Mouse (Mus musculus) embryonic facial prominence, embryonic 12.5 days (tissue): ENCODE results near the gene Ppp1r12a. TPM values are rescaled to one million over a fixed set of nuclear protein-coding genes. Genes with fewer than 3 reads are reported as not detected.

Experiments used
- ATAC-seq: fragments of 200-750 bp; cut with Nextera tagmentation; 2 replicates; pipeline ENCODE4 v1.8.0; 2017; ENCODE audit not compliant: insufficient number of reproducible peaks, insufficient read depth, low FRiP score, low TSS enrichment
- H3K27ac ChIP-seq: fragments of 300-500 bp; sonication (generic); 2 replicates; pipeline ENCODE4 v1.5.1; 2016; ENCODE audit warnings: mild to moderate bottlenecking
- H3K27me3 ChIP-seq: fragments of 300-500 bp; sonication (generic); 2 replicates; pipeline ENCODE4 v1.6.1; 2016; ENCODE audit warnings: mild to moderate bottlenecking, moderate library complexity
- H3K36me3 ChIP-seq: fragments of 300-500 bp; sonication (generic); 2 replicates; pipeline ENCODE4 v1.6.1; 2016; ENCODE audit warnings: mild to moderate bottlenecking
- H3K4me1 ChIP-seq: fragments of 300-500 bp; sonication (generic); 2 replicates; pipeline ENCODE4 v1.6.1; 2016
- H3K4me2 ChIP-seq: fragments of 300-500 bp; sonication (generic); replicated peaks from 2 replicates; pipeline ENCODE4 v1.6.1; 2016; ENCODE audit warnings: mild to moderate bottlenecking, moderate library complexity
- H3K4me3 ChIP-seq: fragments of 300-500 bp; sonication (generic); 2 replicates; pipeline ENCODE4 v1.5.1; 2016; ENCODE audit warnings: mild to moderate bottlenecking
- H3K9ac ChIP-seq: fragments of 300-500 bp; sonication (generic); 2 replicates; pipeline ENCODE4 v1.6.1; 2016; ENCODE audit warnings: mild to moderate bottlenecking, moderate library complexity
- H3K9me3 ChIP-seq: fragments of 300-500 bp; sonication (generic); 2 replicates; pipeline ENCODE4 v1.6.1; 2016; ENCODE audit warnings: mild to moderate bottlenecking, moderate library complexity
- WGBS: fragments of 180-500 bp; shearing (Covaris S2); methylation state at CpG from one replicate; pipeline ENCODE4 v1.1.7; 2016; 5-methylcytosine and 5-hydroxymethylcytosine counted together
- polyA plus RNA-seq: library from polyadenylated mRNA; unstranded; fragments of >200 nt; fragmentation: Nextera tagmentation; extraction: Ambion mirVana; gene quantifications from 2 replicates; pipeline ENCODE4 v1.2.1, GENCODE M21; 2016

Gene Ppp1r12a
- polyA plus RNA-seq, 1 experiment from 2014 or later = 85.8 TPM

DNA sequence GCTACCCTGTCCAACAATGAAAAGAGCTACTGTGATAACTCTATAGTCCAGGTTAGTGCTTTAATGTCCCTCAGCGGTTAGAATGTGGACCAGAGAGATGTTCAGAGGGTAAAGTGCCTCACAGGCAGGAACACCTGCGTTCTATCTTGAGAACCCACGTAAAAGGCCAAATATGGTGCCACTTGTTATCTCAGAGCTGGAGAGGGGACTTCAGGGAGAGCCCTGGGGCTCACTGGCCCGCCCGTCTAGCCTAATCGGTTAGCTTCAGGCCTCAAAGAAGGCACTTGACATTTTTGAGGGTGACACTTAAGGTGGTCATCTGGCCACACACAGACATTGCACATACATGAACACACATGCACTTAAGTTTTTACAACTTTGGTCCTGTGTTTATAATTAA is 120.4 kb downstream of the Ppp1r12a start:
- Histone ChIP-seq H3K9me3 (no peaks in the 10 kb centered on the region), H3K36me3 (peaks cover 18% of the 10 kb centered on the region), H3K4me3 (no peak overlapping the region), H3K27me3 (no peaks in the 10 kb centered on the region), H3K9ac (no peak overlapping the region), H3K4me1 (no peaks in the 10 kb centered on the region), H3K27ac (no peak overlapping the region), H3K4me2 (no peak overlapping the region)
- 94% methylated on average over 6 of the region's 6 CpGs for WGBS
- ATAC-seq = no peak

DNA sequence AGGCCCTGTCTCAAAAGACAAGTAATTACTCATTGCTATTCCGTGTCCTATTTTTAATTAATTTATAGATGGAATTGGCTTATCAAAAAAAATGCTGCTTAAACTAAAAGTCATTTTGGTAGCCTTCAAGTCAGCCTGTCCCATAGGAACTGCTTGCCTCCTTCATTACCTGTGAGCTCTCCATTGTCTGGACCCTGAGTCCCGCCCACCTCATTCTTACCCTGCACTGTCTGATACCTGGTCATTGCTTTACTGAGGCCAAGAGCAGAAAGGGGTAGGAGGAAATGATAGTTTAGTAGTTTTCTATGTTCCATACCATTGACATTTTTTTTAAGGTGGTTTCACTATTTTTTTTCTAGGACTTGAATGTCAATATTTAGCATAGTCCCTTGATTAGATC is 121.4 kb downstream of the Ppp1r12a start:
- Histone ChIP-seq H3K4me2 (no peak overlapping the region), H3K9me3 (no peaks in the 10 kb centered on the region), H3K27ac (no peak overlapping the region), H3K4me1 (no peaks in the 10 kb centered on the region), H3K9ac (no peak overlapping the region), H3K4me3 (no peak overlapping the region), H3K36me3 (peaks cover 13% of the 10 kb centered on the region), H3K27me3 (no peaks in the 10 kb centered on the region)
- no peak for ATAC-seq
- WGBS = 92% methylated on average over 2 of the region's 2 CpGs

GRCm38 (mm10) chr10:108283837-108284236 is 121.8 kb downstream of the Ppp1r12a start:
- Histone ChIP-seq H3K27ac (no peak overlapping the region), H3K4me1 (no peaks in the 10 kb centered on the region), H3K27me3 (no peaks in the 10 kb centered on the region), H3K9me3 (no peaks in the 10 kb centered on the region), H3K4me3 (no peak overlapping the region), H3K36me3 (peaks cover 13% of the 10 kb centered on the region), H3K4me2 (no peak overlapping the region), H3K9ac (no peak overlapping the region)
- ATAC-seq = no peak
- 92% methylated on average over 4 of the region's 4 CpGs for WGBS

GRCm38 (mm10) chr10:108284445-108284844 is 122.5 kb downstream of the Ppp1r12a start:
- Histone ChIP-seq H3K4me3 (no peak overlapping the region), H3K9me3 (no peaks in the 10 kb centered on the region), H3K4me2 (no peak overlapping the region), H3K36me3 (peaks cover 13% of the 10 kb centered on the region), H3K27me3 (no peaks in the 10 kb centered on the region), H3K4me1 (no peaks in the 10 kb centered on the region), H3K27ac (no peak overlapping the region), H3K9ac (no peak overlapping the region)
- ATAC-seq = no peak
- WGBS = 91% methylated on average over 4 of the region's 4 CpGs

DNA sequence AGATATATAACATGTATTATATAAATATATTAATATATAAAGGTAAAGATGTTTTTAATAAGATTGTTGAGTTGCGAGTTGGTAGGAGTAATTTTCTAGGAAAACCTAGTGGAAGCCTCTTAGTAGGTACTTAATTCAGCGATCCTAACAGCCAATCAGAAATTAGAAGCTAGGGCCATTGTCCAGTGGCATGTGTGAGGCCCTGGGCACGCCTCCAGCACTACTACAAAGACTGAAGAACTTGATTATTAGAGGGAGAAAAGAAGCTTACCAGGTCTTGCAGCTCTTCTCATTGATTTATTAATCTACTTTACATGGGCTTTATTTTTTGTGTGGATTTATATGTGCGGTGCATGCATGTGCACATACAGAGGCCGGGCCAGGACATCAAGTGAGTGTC is 123.0 kb downstream of the Ppp1r12a start:
- 89% methylated on average over 5 of the region's 5 CpGs for WGBS
- no peak for ATAC-seq
- no peaks in the 10 kb centered on the region for H3K9me3 ChIP-seq

DNA sequence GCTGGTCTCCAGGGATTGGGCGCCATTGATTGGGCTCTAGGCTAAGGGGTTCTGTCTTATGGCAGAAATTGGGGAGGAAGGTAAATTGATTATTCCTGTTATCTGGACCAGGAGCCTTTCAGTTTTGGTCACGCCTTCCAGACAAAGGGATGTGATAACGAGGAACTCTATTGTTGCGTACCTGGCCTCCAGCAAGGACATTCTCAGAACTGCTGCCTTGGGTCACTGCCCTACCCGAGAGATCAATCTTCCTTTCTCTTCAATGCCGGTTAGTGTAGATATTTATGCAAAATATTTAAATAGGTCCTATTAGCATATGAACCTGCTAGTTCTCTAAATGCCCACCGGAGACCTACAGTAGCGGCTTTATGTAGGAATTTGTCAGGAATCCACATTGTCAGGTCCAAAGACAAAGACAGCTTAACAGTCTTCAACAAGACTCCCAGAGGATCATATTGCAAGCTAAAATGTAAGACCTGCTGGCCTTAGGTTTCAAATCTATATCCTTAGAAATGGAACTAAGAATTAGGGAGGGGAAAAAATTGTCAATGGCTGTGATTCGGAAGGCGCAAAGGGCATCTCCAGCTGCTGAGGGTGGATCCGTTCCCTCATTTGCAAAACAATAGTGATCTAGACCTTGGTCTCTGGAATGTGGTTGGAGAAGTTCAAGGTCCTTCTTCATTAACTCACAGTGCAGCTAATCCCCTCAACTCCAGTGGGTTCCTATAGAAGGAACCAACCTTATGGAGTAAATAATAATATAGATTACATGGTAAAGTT is 124.9 kb downstream of the Ppp1r12a start:
- Histone ChIP-seq H3K36me3 (no peaks in the 10 kb centered on the region), H3K27ac (no peak overlapping the region), H3K9me3 (no peaks in the 10 kb centered on the region), H3K4me1 (no peaks in the 10 kb centered on the region), H3K27me3 (no peaks in the 10 kb centered on the region), H3K4me3 (no peak overlapping the region), H3K9ac (no peak overlapping the region), H3K4me2 (no peak overlapping the region)
- no peak for ATAC-seq
- WGBS = 75% methylated on average over 11 of the region's 11 CpGs

More for the DNA sequence above, 123.0 kb downstream of the Ppp1r12a start:
- no peak overlapping the region for H3K9ac ChIP-seq
- H3K4me1 ChIP-seq = no peaks in the 10 kb centered on the region
- no peaks in the 10 kb centered on the region for H3K27me3 ChIP-seq
- peaks cover 9% of the 10 kb centered on the region for H3K36me3 ChIP-seq
- H3K4me3 ChIP-seq = no peak overlapping the region
- no peak overlapping the region for H3K4me2 ChIP-seq
- no peak overlapping the region for H3K27ac ChIP-seq

- H3K27ac ChIP-seq = no peak overlapping the region
- no peak overlapping the region for H3K4me3 ChIP-seq
- no peak for ATAC-seq
- H3K27me3 ChIP-seq = no peaks in the 10 kb centered on the region
- no peak overlapping the region for H3K9ac ChIP-seq
- no peaks in the 10 kb centered on the region for H3K36me3 ChIP-seq
- H3K4me2 ChIP-seq = no peak overlapping the region
- no peaks in the 10 kb centered on the region for H3K9me3 ChIP-seq
- 83% methylated on average over 4 of the region's 4 CpGs for WGBS
- H3K4me1 ChIP-seq = no peaks in the 10 kb centered on the region
Observed at GRCm38 (mm10) chr10:108287438-108287801, 125.4 kb downstream of the Ppp1r12a start.

DNA sequence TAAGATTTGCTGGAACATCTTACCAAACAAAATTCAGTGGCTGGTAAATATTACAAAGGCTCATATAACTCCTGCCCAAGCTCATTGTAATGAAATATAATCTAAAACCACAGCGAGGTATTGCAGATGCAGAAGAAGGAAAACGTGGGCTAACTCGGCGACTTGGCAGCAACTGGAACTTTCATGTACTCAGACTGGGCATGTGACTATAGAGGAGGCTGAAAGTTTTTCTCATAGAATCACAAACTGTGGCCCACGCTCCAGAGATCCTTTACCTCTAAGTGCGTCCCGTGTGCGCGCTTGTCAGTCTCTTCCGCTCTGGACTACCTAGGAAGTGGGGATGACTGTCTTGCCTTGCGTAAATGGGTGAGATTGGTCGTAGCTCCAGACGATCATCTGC is 128.1 kb downstream of the Ppp1r12a start:
- H3K4me1 ChIP-seq = no peaks in the 10 kb centered on the region

DNA sequence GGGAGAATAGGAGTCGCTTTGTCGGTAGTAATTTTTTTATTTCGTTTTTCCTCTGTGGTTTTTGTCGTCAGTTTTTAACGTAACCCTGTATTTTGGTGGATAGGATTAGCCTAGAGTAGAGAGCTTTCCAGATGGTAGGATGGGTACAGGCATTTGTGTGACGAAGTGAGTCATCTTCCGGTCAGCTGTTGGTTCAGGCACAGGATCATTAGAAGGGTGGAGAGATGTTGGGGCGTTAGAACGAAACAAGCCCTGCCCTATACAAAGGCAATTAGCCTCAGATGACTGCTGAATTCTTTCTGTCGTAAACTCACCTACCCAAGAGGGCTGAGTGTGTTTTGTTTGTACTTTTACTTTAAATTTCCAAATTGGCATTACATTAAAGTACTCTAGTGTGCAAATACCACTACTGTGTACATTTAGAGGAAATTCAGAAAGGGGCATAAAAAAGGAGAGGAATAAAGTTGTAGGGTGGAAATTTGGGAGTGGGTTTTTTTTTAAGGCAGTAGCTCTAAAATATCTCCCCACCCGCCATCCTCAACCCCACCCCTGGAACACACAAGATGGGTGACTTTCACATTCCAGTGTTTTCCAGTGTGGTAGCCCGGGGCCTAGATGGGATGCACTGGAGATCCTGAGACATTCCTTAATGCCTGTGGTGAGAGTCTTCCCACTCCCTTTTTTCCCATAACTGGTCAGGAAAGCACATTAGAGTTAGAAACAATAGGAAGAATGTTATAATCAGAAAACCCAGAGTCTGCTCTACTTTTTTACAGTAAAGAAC is 129.9 kb downstream of the Ppp1r12a start:
- H3K36me3 ChIP-seq = no peaks in the 10 kb centered on the region
- 82% methylated on average over 12 of the region's 12 CpGs for WGBS
- no peak for ATAC-seq
- H3K4me2 ChIP-seq = no peak overlapping the region
- H3K4me1 ChIP-seq = no peaks in the 10 kb centered on the region
- H3K4me3 ChIP-seq = no peak overlapping the region
- H3K9me3 ChIP-seq = no peaks in the 10 kb centered on the region
- H3K27me3 ChIP-seq = no peaks in the 10 kb centered on the region
- no peak overlapping the region for H3K9ac ChIP-seq
- no peak overlapping the region for H3K27ac ChIP-seq

More for the DNA sequence above, 128.1 kb downstream of the Ppp1r12a start:
- 94% methylated on average over 13 of the region's 13 CpGs for WGBS
- no peak for ATAC-seq
- H3K4me2 ChIP-seq = no peak overlapping the region
- H3K4me3 ChIP-seq = no peak overlapping the region
- H3K36me3 ChIP-seq = no peaks in the 10 kb centered on the region
- no peaks in the 10 kb centered on the region for H3K27me3 ChIP-seq
- no peak overlapping the region for H3K9ac ChIP-seq
- H3K9me3 ChIP-seq = no peaks in the 10 kb centered on the region
- H3K27ac ChIP-seq = no peak overlapping the region

- H3K9me3 ChIP-seq = no peaks in the 10 kb centered on the region
- no peak for ATAC-seq
- no peak overlapping the region for H3K4me2 ChIP-seq
- H3K27ac ChIP-seq = no peak overlapping the region
- no peaks in the 10 kb centered on the region for H3K36me3 ChIP-seq
- H3K4me3 ChIP-seq = no peak overlapping the region
- no peaks in the 10 kb centered on the region for H3K27me3 ChIP-seq
- no peak overlapping the region for H3K9ac ChIP-seq
- WGBS = 82% methylated on average over 4 of the region's 4 CpGs
- no peaks in the 10 kb centered on the region for H3K4me1 ChIP-seq
Observed at GRCm38 (mm10) chr10:108292651-108293050, 130.7 kb downstream of the Ppp1r12a start.

DNA sequence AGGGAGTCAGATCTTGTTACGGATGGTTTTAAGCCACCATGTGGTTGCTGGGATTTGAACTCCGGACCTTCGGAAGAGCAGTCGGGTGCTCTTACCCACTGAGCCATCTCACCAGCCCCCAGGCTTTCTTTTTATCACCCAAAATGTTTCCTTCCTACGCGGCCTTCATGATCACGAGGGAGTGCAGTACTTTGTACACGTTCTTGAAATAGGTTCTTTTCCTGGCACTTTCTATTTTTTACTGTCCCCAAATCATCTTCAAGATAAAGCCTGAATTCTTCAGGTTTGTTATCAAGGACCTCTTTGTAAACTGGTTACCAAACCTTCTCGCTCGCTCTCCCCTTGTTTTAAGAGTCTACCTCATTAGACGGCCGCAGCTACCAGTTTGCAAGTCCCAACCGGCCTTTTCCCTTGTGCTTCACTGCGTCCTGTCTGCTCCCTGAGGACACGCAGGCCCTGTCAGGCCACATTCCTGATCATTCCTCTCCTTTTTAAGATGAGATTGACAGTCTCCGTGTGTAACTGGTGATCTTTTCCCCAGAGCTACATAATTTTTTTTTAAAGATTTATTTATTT is 131.7 kb downstream of the Ppp1r12a start:
- Histone ChIP-seq H3K4me1 (no peaks in the 10 kb centered on the region), H3K27ac (no peak overlapping the region), H3K27me3 (no peaks in the 10 kb centered on the region), H3K4me2 (no peak overlapping the region), H3K9me3 (no peaks in the 10 kb centered on the region), H3K9ac (no peak overlapping the region), H3K4me3 (no peak overlapping the region), H3K36me3 (no peaks in the 10 kb centered on the region)
- ATAC-seq = no peak
- 84% methylated on average over 16 of the region's 16 CpGs for WGBS

DNA sequence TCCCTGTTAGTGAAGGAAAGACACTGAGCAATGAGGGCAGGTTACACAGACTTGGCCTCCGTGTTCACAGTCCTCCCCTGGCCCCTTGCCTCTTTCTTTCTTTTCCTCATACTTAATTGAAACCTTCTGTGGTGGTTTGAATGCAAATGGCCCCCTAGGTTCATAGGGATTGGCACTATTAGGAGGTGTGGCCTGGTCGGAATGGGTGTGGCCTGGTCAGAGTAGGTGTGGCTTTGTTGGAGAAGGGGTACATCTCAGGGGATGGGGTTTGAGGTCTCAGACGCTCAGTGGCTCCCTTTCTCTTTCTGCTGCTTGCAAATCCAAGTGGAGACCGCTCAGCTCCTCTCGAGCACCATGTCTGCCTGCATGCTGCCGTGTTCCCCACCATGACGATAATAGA is 132.8 kb downstream of the Ppp1r12a start:
- Histone ChIP-seq H3K9me3 (no peaks in the 10 kb centered on the region), H3K9ac (no peak overlapping the region), H3K36me3 (no peaks in the 10 kb centered on the region), H3K4me2 (no peak overlapping the region), H3K27me3 (no peaks in the 10 kb centered on the region), H3K4me1 (no peaks in the 10 kb centered on the region), H3K27ac (no peak overlapping the region), H3K4me3 (no peak overlapping the region)
- WGBS = 83% methylated on average over 7 of the region's 7 CpGs
- no peak for ATAC-seq
